Mouse (Mus musculus): Measurements from ENCODE around the gene Gm5150.

- TF ChIP-seq CTCF (IDR thresholded peaks at IDR 0.05; ENCODE audit: low read depth, low read length) (no peak), POLR2A (IDR thresholded peaks at IDR 0.05; ENCODE audit: borderline replicate concordance, low read depth, low read length) (no peak)
Measured at GRCm38 (mm10) chr3:16043315-16043714, 37.1 kb upstream of the Gm5150 start.
